Mouse (Mus musculus) lung, embryonic 15.5 days (tissue): ENCODE data around the gene Dupd1. TPM values are rescaled to one million over a fixed set of nuclear protein-coding genes. Genes with fewer than 3 reads are reported as not detected.

Source experiments
- ATAC-seq: fragments of 200-750 bp; cut with Nextera tagmentation; 2 replicates; pipeline ENCODE4 v1.8.0; 2017; ENCODE audit warnings: moderate number of reproducible peaks, borderline replicate concordance; ENCODE audit not compliant: low FRiP score, low TSS enrichment; ENCODE audit errors: extremely low read depth
- H3K27ac ChIP-seq: fragments of 300-500 bp; sonication (generic); 2 replicates; pipeline ENCODE4 v1.5.1; 2015; ENCODE audit warnings: moderate library complexity, mild to moderate bottlenecking, inconsistent platforms
- H3K27me3 ChIP-seq: fragments of 300-500 bp; sonication (generic); 2 replicates; pipeline ENCODE4 v1.6.1; 2015; ENCODE audit warnings: inconsistent platforms
- H3K36me3 ChIP-seq: fragments of 300-500 bp; sonication (generic); 2 replicates; pipeline ENCODE4 v1.6.1; 2015; ENCODE audit warnings: inconsistent platforms
- H3K4me1 ChIP-seq: fragments of 300-500 bp; sonication (generic); 2 replicates; pipeline ENCODE4 v1.6.1; 2015; ENCODE audit warnings: inconsistent platforms
- H3K4me2 ChIP-seq: fragments of 300-500 bp; sonication (generic); 2 replicates; pipeline ENCODE4 v1.6.1; 2015; ENCODE audit warnings: inconsistent platforms, mild to moderate bottlenecking, moderate library complexity
- H3K4me3 ChIP-seq: fragments of 300-500 bp; sonication (generic); 2 replicates; pipeline ENCODE4 v1.5.1; 2015; ENCODE audit warnings: mild to moderate bottlenecking, inconsistent platforms
- H3K9ac ChIP-seq: fragments of 300-500 bp; sonication (generic); 2 replicates; pipeline ENCODE4 v1.6.1; 2015; ENCODE audit warnings: inconsistent platforms
- H3K9me3 ChIP-seq: fragments of 300-500 bp; sonication (generic); 2 replicates; pipeline ENCODE4 v1.6.1; 2016; ENCODE audit warnings: inconsistent platforms
- WGBS: fragments of 180-500 bp; shearing (Covaris S2); methylation state at CpG from one replicate; pipeline ENCODE4 v1.1.7; 2015; 5-methylcytosine and 5-hydroxymethylcytosine counted together
- polyA plus RNA-seq: library from polyadenylated mRNA; unstranded; fragments of >200 nt; fragmentation: Nextera tagmentation; extraction: Ambion mirVana; gene quantifications from 2 replicates; pipeline ENCODE4 v1.2.1, GENCODE M21; 2015

Gene Dupd1
- polyA plus RNA-seq, 1 experiment from 2014 or later, result not detected

GRCm38 (mm10) chr14:21719646-21720383, 5.4 kb upstream of the Dupd1 start:
- no peak for ATAC-seq

GRCm38 (mm10) chr14:21711231-21711630, 3.1 kb downstream of the Dupd1 start:
- 51% methylated on average over 2 of the region's 2 CpGs for WGBS
- no peak for ATAC-seq
- H3K4me1 ChIP-seq, result peaks cover 21% of the 10 kb centered on the region
- no peaks in the 10 kb centered on the region for H3K9me3 ChIP-seq
- H3K4me2 ChIP-seq, result no peak overlapping the region
- no peak overlapping the region for H3K27ac ChIP-seq
- H3K36me3 ChIP-seq, result no peaks in the 10 kb centered on the region
- H3K9ac ChIP-seq, result no peak overlapping the region
- H3K4me3 ChIP-seq, result no peak overlapping the region
- peaks cover 4% of the 10 kb centered on the region; the same call in 1 of the 2 replicates for H3K27me3 ChIP-seq

More at GRCm38 (mm10) chr14:21719646-21720383, 5.4 kb upstream of the Dupd1 start:
- H3K4me2 ChIP-seq, result no peak overlapping the region
- H3K9me3 ChIP-seq, result no peaks in the 10 kb centered on the region
- no peak overlapping the region for H3K4me3 ChIP-seq
- no peaks in the 10 kb centered on the region for H3K36me3 ChIP-seq
- 7% methylated on average over 17 of the region's 17 CpGs for WGBS
- no peak overlapping the region for H3K27ac ChIP-seq
- peaks cover 10% of the 10 kb centered on the region for H3K4me1 ChIP-seq
- H3K9ac ChIP-seq, result no peak overlapping the region
- no peaks in the 10 kb centered on the region for H3K27me3 ChIP-seq

GRCm38 (mm10) chr14:21709545-21709944, 4.8 kb downstream of the Dupd1 start:
- Histone ChIP-seq H3K27ac (no peak overlapping the region), H3K4me1 (peaks cover 24% of the 10 kb centered on the region)

GRCm38 (mm10) chr14:21706759-21707571, 7.4 kb downstream of the Dupd1 start:
- WGBS, result 42% methylated on average over 12 of the region's 12 CpGs
- H3K4me2 ChIP-seq, result no peak overlapping the region
- no peaks in the 10 kb centered on the region for H3K9me3 ChIP-seq
- peak overlapping the region; percentile 84 for H3K27ac ChIP-seq
- no peaks in the 10 kb centered on the region for H3K27me3 ChIP-seq
- H3K36me3 ChIP-seq, result no peaks in the 10 kb centered on the region
- H3K4me1 ChIP-seq, result peaks cover 31% of the 10 kb centered on the region
- no peak overlapping the region for H3K9ac ChIP-seq
- ATAC-seq, result peak; percentile 85
- no peak overlapping the region for H3K4me3 ChIP-seq

More at GRCm38 (mm10) chr14:21709545-21709944, 4.8 kb downstream of the Dupd1 start:
- Histone ChIP-seq H3K36me3 (no peaks in the 10 kb centered on the region), H3K9me3 (no peaks in the 10 kb centered on the region), H3K9ac (no peak overlapping the region), H3K4me2 (no peak overlapping the region), H3K27me3 (peaks cover 4% of the 10 kb centered on the region; the same call in 1 of the 2 replicates), H3K4me3 (no peak overlapping the region)
- WGBS, result 69% methylated on average over 2 of the region's 2 CpGs
- no peak for ATAC-seq

GRCm38 (mm10) chr14:21705462-21705861, 8.9 kb downstream of the Dupd1 start:
- no peak for ATAC-seq
- H3K36me3 ChIP-seq, result no peaks in the 10 kb centered on the region
- H3K4me2 ChIP-seq, result no peak overlapping the region
- WGBS, result 75% methylated on average over 2 of the region's 2 CpGs
- no peaks in the 10 kb centered on the region for H3K9me3 ChIP-seq
- H3K9ac ChIP-seq, result no peak overlapping the region
- no peak overlapping the region for H3K27ac ChIP-seq
- no peak overlapping the region for H3K4me3 ChIP-seq
- H3K4me1 ChIP-seq, result peaks cover 25% of the 10 kb centered on the region
- H3K27me3 ChIP-seq, result no peaks in the 10 kb centered on the region

- Histone ChIP-seq H3K27me3 (no peaks in the 10 kb centered on the region), H3K9ac (no peak overlapping the region), H3K27ac (no peak overlapping the region; the same call in none of the 2 replicates), H3K4me1 (peaks cover 25% of the 10 kb centered on the region), H3K4me3 (no peak overlapping the region), H3K4me2 (no peak overlapping the region), H3K36me3 (no peaks in the 10 kb centered on the region), H3K9me3 (no peaks in the 10 kb centered on the region)
- 28% methylated on average over 5 of the region's 5 CpGs for WGBS
- ATAC-seq, result peak; percentile 27; the same call in 1 of the 2 replicates
Observed at GRCm38 (mm10) chr14:21703255-21703654, 11.1 kb downstream of the Dupd1 start.

GRCm38 (mm10) chr14:21702691-21703090, 11.7 kb downstream of the Dupd1 start:
- H3K9ac ChIP-seq, result no peak overlapping the region
- H3K36me3 ChIP-seq, result no peaks in the 10 kb centered on the region
- no peaks in the 10 kb centered on the region for H3K27me3 ChIP-seq
- no peak for ATAC-seq
- peaks cover 21% of the 10 kb centered on the region for H3K4me1 ChIP-seq
- H3K27ac ChIP-seq, result no peak overlapping the region; the same call in 1 of the 2 replicates
- H3K4me3 ChIP-seq, result no peak overlapping the region
- WGBS, result 76% methylated on average over 8 of the region's 8 CpGs
- H3K9me3 ChIP-seq, result no peaks in the 10 kb centered on the region
- H3K4me2 ChIP-seq, result no peak overlapping the region

GRCm38 (mm10) chr14:21696186-21696830, 18.1 kb downstream of the Dupd1 start:
- no peaks in the 10 kb centered on the region for H3K27me3 ChIP-seq
- no peaks in the 10 kb centered on the region for H3K9me3 ChIP-seq
- no peak overlapping the region for H3K4me2 ChIP-seq
- no peak for ATAC-seq
- WGBS, result 79% methylated on average over 7 of the region's 7 CpGs
- no peak overlapping the region for H3K4me3 ChIP-seq
- no peak overlapping the region for H3K27ac ChIP-seq
- H3K36me3 ChIP-seq, result no peaks in the 10 kb centered on the region
- H3K9ac ChIP-seq, result no peak overlapping the region
- H3K4me1 ChIP-seq, result no peaks in the 10 kb centered on the region

GRCm38 (mm10) chr14:21695020-21695419, 19.4 kb downstream of the Dupd1 start:
- Histone ChIP-seq H3K36me3 (no peaks in the 10 kb centered on the region), H3K4me1 (no peaks in the 10 kb centered on the region)
- 58% methylated on average over 6 of the region's 6 CpGs for WGBS

GRCm38 (mm10) chr14:21691070-21691469, 23.3 kb downstream of the Dupd1 start:
- H3K4me2 ChIP-seq, result no peak overlapping the region
- no peak overlapping the region for H3K4me3 ChIP-seq
- peaks cover 13% of the 10 kb centered on the region; the same call in 1 of the 2 replicates for H3K27me3 ChIP-seq
- H3K4me1 ChIP-seq, result peaks cover 9% of the 10 kb centered on the region
- H3K9me3 ChIP-seq, result no peaks in the 10 kb centered on the region
- no peak for ATAC-seq
- no peak overlapping the region for H3K27ac ChIP-seq
- WGBS, result 68% methylated on average over 3 of the region's 3 CpGs
- no peak overlapping the region for H3K9ac ChIP-seq
- no peaks in the 10 kb centered on the region for H3K36me3 ChIP-seq

More at GRCm38 (mm10) chr14:21695020-21695419, 19.4 kb downstream of the Dupd1 start:
- no peak overlapping the region for H3K27ac ChIP-seq
- no peaks in the 10 kb centered on the region for H3K27me3 ChIP-seq
- no peak overlapping the region for H3K4me3 ChIP-seq
- no peak for ATAC-seq
- no peaks in the 10 kb centered on the region for H3K9me3 ChIP-seq
- H3K9ac ChIP-seq, result no peak overlapping the region
- H3K4me2 ChIP-seq, result no peak overlapping the region

GRCm38 (mm10) chr14:21686376-21687279, 27.7 kb downstream of the Dupd1 start:
- no peak; the same call in 1 of the 2 replicates for ATAC-seq
- 10% methylated on average over 49 of the region's 49 CpGs for WGBS
- H3K27ac ChIP-seq, result no peak overlapping the region
- H3K4me1 ChIP-seq, result peaks cover 19% of the 10 kb centered on the region
- H3K36me3 ChIP-seq, result no peaks in the 10 kb centered on the region
- peak overlapping the region; percentile 72 for H3K4me2 ChIP-seq
- peaks cover 19% of the 10 kb centered on the region; the same call in 1 of the 2 replicates for H3K27me3 ChIP-seq
- H3K9me3 ChIP-seq, result no peaks in the 10 kb centered on the region
- peak overlapping the region; percentile 36 for H3K4me3 ChIP-seq
- peak overlapping the region; percentile 19; the same call in 1 of the 2 replicates for H3K9ac ChIP-seq
